Mouse (Mus musculus) retina, embryonic 14.5 days (tissue): ENCODE data around the gene C1ql4.
"Not testable (repeated sequence)": the region's sequence is repeated elsewhere in the genome, so short reads cannot be mapped to it uniquely, and the experiment has no call there.

Source experiments
- DNase-seq: peaks from one replicate; pipeline ENCODE4 v3.0.0-alpha.2; 2015; ENCODE audit warnings: low spot score

The C1ql4 gene

DNA sequence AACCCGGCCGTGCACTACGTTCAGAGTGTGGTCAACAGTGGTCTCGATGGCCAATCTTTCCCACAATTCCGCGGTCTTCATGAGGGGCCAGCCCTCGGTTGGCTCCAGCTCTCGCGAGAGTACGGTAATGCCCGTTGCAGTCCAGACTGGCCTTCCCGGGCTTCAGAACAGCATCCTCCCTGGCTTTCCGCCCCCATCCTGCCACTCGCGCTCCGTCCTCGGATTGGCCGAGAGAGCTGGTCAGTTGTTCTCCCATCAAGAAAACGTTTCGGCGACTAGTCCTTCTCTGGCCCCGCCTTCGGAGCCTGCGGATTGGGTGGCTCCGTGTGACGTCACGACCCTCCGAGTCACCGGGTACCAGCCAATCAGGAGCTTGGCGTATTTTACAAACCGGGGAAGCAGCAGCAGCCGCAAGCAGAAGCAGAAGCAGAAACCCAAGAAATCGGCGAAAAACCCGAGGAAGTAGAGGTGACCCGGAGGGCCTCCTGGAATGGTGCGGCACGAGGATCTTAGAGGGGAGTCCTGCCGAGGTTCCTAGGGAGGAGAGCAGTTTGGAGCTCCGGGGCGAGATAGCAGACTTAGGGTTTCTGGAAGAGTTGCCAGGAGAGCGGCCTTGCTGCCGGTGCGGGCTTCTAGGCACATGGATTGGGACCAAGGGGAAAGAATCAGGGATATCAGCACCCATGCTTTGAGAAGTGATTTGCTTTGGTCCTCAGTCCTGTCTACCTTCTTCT, 12.8 kb downstream of the C1ql4 start:
- peak; percentile 98 for DNase-seq

DNA sequence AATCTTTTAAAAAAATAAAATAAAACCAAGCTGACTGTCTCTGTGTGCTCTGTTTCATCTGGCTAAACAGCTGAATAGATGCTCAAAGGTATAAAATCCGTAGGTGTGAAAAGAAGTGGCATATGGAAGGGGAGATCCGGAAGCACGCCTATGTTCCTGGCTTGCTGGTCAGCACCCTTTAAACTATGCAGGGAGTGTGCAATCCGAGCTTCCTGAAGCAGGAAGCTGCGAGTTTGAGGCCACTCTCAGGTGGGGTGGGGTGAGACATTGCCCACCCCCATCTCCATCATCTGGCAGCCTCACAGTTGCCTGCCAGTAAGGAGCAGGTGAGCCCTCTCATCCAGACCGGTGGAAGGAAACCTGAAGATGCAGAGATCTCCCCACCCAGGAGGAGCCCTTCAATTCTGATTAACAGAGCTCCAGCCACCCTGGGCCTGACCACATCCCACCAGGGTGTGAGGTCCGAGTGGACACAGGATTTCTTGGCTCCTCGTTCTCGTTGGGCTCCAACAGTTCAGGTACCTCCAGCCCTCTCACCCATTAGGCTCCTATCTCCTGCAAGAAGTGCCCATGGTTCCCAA, 13.5 kb downstream of the C1ql4 start, which contains the start of gene Troap:
Gene Troap, plus strand, starts transcription at position 557 of the 581 bp plus-strand sequence.
- no peak for DNase-seq

DNA sequence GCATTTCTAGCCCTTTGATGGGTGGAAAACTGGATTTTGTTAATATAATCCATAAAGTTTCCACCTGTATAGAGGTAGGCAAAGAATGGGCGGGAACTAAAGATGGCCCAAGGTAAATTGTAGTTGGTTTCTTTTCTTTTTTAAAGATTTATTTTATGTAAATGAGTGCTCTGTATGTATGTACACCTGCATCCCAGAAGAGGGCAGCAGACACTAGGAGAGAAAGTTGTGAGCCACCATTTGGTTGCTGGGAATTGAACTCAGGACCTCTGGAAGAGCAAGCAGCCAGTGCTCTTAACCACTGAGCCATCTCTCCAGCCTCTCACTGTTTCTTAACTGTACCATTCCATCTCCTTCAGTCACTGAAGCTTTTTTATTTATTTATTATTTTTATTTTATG, 15.6 kb downstream of the C1ql4 start:
- DNase-seq = no peak

DNA sequence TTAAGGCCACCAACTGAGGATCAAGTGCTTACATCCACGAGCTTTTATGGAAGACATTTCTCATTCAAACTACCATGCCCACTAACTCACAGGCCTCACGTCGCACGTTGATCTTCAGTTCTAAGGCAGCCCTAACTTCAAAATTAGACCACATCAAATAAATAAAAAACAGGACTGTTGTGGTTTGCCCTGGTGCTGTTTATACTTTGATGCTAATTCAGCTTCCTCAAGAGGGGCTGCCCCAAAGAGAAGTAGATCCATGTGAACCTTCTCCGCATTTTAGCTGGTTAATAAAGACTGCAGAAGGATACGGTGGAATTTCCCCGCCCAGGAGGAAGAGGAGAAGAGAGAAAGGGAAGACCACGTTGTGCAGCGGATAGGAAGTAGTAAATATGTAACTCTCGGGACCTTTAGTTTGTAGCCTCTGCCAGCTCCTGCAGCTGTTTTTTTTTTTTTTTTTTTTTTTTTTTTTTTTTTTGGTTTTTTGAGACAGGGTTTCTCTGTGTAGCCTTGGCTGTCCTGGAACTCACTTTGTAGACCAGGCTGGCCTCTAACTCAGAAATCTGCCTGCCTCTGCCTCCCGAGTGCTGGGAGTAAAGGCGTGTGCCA, 22.0 kb downstream of the C1ql4 start:
- DNase-seq = no peak

DNA sequence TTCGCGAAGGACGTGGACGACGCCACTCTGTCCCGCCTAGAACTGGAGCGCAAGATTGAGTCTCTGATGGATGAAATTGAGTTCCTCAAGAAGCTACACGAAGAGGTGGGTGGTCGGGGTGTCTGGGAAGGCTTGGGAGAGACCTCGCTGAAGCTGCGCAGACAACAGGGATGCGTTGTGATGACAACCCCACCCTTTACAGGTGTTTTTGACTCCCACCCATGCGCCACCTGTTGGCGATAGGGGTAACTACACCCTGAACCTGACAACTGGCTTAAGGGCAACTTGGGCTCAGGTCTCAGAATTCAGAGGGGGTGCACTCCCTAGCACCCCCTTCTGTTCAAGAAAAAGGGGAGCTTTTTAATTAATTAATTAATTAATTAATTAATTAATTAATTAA, 31.3 kb downstream of the C1ql4 start:
- peak; percentile 63 for DNase-seq

DNA sequence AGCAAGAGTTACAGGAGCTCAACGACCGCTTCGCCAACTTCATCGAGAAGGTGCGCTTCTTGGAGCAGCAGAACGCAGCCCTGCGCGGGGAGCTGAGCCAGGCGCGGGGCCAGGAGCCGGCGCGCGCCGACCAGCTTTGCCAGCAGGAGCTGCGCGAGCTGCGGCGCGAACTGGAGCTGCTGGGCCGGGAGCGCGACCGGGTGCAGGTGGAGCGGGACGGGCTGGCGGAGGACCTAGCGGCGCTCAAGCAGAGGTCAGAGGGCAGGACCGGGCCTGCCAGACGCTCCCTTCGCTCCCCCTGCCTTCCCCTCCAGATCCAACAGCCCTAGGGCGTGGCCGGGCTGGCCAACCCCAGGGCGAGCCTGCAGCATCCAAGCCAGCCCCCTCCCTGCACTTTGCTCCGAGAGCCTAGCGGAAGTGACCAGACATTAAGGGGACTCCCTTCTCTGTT, 32.1 kb downstream of the C1ql4 start:
- peak; percentile 46 for DNase-seq

DNA sequence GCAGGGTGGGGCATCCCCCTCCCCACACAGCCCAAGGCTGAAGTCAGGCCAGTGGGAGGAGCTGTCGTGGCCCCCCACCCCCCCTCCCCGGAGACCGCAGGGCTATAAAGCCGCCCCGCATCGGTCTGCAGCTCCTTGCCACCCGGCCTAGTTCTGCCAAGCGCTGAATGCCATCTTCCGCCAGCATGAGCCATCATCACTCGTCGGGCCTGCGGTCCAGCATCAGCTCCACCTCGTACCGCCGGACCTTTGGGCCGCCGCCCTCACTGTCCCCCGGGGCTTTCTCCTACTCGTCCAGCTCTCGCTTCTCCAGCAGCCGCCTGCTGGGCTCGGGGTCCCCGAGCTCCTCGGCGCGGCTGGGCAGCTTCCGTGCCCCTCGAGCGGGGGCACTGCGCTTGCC, 32.6 kb downstream of the C1ql4 start, which contains the start of gene Prph:
Gene Prph, plus strand, starts transcription at position 135 of the 400 bp plus-strand sequence.
- DNase-seq = no peak

DNA sequence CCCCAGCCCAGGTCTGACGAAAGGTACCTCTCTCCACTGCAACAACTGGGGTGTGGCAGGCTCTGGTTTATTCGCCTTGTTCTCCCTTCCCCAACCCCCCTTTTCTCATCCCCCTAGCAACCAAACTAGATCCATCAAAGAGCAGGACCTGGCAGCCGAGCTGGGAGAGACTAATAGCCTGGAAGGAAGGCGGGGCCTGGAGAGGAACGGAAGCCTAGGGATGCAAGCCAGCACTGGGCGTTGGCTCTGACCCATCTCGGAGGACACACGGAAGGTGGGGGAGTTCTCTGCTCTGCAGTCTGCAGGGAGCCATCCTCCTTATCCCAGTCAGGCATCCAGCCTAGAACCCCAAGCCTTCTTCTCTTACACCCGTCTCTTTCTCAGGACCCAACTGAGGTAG, 34.2 kb downstream of the C1ql4 start:
- no peak for DNase-seq

DNA sequence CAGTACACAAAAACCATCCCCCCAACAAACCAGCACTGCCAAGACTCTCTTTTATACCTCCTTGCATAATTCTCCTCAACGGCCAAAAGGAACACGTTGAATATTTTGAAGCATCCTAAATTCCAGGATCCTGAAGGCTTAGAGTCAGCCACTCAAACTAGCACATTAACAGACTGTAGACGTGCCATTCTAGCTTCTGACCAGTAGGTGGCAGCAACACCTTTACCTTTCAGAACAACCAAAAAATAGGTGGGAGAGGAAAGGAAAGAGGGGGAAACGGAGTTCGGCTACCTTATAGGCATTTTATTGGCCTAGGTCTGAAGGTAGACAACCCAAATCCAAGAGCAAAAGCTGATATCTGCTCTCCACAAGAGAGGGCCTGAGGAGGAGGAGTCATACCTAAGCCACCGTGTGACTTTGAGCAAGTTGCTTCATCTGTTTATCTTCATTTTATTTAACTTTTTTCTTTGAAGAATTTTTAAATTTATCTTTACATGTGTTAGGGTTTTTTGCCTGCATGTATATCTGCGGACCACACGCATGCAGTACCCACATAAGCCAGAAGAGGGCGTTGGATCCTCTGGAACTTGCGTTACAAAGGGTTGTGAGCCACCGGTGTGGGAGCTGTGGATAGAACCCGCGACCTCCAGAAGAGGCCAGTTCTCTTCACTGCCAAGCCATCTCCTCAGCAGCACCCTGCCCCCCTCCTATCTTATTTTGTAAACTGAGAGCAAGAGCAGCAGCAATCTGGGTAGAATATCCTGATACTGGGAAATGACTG, 38.0 kb downstream of the C1ql4 start:
- peak; percentile 87 for DNase-seq

DNA sequence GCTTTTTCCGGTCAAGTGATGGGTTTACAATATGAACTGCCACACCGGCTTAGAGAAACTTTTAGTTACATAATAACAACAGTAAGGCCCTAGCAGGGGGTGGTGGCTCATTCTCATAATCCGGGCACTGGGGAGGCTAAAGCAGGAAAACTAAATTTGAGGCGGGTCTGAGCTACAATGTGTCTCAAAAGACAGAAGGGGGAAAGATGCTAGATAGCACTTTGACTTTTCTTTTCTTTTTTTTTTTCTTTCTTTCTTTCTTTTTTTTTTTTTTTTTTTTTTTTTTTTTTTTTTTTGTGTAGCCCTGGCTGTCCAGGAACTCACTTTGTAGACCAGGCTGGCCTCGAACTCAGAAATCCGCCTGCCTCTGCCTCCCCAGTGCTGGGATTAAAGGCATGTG, 41.9 kb downstream of the C1ql4 start:
- DNase-seq = not testable (repeated sequence)

DNA sequence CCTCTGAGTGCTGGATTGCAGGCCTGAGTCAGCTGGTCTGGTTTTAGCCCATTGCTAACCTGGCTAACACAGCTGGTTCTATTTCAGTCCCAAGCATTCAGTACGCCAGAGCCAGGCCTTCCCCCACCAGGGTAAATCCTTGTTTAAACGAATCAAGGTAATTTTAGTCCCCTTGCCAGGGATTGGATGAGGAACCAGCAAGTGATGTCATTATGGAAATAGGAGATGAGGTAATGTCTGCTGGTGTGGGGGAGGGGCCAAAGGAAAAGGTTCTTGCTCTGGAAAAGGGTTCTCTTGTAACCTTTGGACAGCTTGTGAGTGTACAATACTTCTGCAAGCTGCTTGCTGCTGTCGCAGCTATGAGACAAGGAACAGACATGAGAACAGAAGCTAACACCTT, 42.8 kb downstream of the C1ql4 start:
- DNase-seq = no peak

DNA sequence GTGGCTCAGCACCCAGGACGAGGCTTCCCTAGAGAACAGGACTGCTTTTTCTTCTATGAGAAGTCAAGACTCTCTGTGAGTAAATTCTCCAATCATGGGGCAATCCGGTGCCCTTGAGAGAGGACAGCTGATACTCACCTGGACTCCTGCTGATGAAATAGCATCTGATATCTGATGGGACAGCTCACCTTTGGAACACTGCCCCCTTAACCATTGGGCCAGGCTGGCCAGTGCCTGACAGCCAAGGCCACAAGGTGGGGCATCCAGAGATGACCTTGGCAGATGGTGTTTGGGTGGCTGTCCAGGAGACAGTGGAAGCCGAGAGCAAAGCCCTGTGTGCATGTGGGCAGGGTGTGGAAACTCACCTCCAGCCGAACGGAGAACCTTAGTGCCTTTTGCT, 45.3 kb downstream of the C1ql4 start:
- DNase-seq = no peak

DNA sequence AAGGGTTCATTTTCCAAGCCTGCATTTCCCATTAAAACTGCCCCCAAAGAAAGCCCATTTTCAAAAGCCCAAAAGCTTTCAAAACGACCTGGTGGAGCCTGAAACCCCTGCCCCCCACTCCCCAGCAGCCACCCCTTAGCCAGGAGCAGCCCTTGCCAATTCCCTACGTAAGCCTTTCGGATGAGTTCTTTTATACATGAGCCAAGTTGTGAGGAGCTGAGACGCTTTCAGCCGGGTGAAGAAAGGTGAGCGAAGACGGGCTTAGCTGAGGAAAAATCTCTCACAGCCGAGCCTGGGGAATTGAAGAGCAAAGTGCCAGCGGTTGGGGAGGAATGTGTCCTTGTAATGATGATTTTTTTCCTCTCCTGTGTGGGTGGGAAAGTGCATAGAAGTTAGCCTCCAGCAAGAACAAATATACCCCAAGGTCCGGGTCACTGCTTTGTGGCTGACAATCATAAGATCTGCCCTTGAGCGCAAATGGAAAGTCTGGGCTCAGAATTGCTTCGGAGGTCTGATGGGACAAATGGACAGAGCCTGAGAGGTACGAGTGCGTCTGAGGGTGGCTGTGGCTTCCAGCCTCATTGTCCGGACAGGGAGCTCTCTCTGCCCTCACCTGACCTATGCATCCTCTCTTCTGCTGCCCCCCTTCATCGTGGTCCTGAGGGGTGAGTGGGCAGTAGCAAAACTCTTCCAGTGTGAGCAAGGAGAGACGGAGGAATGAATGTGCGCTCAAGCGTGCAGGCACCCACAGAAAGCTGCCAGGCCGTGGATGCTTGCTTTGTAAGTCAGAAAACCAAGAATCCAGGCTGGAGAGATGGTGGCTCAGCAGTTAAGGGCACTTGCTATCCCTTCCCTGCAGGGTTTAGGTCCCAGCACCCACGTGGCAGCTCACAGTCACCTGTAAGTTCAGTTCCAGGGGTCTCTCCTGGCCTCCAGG, 46.4 kb downstream of the C1ql4 start:
- DNase-seq = no peak

DNA sequence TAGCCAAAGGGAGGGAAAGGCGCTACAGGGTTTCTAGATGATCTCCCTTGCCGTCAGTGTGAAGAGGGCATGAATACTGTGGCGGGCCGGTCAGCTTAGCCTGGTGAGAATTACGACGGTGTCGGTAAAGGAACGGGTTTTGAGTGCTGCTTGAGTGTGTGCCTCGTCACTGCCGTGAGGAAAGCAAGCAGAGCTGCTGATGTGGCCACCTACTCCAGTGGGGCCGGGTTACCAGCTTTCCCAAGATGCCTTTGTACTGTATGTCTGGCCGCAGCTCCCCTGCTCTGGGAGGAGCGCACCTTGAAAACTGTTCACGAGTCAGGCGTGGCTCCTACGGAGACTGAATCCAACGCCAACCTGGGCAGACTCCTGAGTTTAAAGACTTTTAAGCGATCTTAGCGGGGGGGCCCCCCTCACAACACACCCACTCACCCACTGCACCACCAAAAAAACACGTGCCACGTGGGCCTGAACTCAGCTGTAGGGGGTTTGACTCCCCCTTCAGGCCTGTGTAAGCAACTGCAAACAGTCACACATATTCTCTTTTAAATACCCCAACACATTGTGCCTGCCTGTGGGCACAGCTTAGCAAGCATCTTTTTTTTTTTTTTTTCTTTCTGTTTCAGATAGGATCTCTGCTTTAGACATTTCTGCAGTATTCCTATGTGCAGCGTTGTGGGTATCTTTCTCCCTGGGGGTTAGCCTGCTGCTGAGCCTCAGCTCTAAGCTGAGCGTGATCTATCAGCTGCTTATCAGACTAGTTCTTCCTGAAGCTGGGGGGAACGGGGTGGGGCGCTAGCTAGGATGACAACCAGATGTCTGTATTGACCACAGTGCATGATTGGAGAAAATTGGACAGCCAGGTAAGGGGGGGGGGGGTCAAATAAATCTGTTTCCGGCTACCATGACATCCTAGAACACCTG, 47.4 kb downstream of the C1ql4 start:
- no peak for DNase-seq

DNA sequence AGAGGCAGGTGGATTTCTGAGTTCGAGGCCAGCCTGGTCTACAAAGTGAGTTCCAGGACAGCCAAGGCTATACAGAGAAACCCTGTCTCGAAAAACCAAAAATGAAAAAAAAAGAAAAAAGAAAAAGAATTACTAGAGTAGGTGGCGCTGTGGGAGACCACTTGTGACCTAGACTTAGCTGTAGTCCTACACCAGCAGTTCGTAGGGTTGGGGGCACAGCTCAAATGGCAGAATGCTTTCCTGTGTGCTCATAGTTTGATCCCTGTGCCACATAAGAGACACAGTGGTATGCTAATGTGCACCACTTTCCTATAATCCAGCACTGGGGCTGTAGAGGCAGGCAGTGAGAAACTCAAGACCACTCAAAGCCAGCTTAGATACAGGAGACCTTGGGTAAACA, 48.3 kb downstream of the C1ql4 start:
- no peak for DNase-seq

DNA sequence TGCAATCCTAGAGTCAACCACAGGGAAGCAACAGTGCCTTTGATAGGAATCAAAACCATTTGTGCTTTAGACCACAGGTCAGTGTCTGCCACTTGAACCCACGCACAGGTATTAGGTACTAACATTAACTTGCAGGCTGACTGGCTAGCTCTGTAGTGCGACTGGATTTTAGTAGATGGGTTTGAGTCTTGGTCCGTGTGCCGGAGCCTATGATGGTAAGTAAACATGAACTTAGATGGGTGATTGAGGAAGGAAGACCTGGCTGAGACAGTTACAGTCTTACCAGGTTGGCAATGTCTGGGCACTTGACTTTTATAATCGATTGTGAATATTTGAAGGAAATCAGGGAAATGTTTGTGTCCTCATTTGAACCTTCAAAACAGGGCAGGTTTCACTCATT, 48.8 kb downstream of the C1ql4 start:
- DNase-seq = no peak

DNA sequence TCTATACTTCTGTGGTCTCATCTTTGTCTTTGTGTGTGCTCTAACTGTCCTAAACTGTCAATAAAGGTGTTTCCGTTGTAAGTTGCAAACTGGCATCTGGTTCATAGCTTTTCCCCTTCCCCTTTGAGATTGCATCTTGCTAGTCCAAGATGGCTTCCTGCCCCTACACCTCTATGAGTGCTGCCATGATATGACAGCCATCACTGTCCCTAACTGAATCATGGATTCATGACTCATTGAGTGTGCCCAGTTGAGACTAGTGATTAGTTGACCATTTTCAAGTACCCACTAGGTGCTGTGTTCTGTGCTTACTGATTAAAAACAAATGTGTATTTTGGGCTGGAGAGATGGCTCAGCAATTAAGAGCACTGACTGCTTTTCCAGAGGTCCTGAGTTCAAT, 49.6 kb downstream of the C1ql4 start:
- DNase-seq = no peak

DNA sequence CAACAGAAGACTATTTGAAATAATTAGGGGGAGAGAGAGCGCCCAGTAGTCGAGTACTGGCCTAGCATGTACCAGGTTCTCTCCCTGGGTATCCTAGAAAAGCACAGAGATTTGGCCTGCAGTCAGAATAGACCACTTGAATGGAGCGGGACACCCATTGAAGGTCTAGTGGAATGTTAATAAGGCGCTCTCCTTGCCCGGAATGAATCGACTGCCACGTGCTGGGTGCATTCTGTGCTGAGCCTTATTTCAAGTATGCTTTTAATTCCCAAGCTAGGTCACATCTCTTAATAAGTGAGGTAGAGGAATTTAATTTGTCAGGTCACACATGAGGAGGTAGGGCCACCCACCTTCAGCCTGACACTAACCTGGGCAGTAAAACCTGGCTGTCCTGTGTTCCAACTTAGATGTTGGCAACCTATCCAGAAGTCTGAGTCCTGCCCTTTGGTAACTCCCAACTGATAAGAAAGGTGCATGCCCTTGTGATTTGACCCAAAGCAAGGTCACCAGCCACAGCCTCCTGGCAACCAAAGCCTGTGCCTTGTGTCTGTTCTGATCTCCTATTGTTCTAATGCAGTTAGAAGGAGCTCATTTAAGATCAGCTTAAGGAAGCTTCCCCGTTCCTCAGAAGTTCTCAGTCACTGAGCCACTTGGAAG, 51.2 kb downstream of the C1ql4 start:
- DNase-seq = no peak

DNA sequence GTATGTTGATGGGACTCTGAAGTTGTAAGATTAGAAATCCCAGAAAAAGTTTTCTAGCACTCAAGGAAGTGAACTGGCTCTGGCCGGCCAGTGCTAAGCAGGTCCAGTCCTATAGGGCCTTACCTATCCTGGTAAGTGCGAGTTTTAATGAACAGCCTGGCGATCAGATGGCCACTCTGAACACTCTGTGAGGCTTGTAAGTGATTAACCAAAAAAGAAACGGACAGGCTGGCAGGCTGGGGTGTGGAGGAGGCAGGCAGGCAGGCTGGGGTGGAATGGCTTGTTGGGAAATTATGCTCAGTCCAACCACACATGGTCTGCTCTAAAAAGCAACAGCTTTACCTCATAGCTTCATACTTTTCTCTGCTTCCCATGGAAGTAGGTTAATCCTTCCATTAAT, 52.2 kb downstream of the C1ql4 start:
- no peak for DNase-seq
